Mouse (Mus musculus) ES-Bruce4 (cell line): ENCODE results near the gene Tshz2.

Source experiments
- CTCF ChIP-seq: IDR thresholded peaks from one replicate; pipeline ENCODE4 v1.8.1; 2011; ENCODE audit warnings: low read depth, low read length
- EP300 ChIP-seq: IDR thresholded peaks from 2 replicates; pipeline ENCODE4 v1.6.1; 2011; ENCODE audit warnings: low read depth, low read length; ENCODE audit not compliant: insufficient read depth

DNA sequence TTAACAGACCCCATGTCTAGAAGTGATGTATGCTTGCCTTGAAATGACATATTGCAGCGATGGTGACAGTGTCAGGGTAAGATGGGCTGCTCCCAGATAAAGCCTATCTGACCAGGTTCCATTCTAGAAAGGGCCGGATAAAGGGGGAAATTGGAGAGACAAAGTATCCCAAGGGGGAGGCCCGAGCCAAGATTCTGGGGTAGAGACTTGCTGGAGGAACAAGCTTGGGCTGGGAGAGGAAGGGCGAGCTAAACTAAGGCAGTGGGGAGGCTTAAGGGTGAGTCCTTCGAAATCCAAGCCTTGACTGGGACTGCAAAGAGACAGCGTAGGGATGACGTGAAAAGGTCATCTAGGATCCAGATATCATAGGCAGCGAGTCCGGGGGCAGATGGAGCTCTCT lies 61.7 kb downstream of the Tshz2 start:
- TF ChIP-seq CTCF = no peak
- TF ChIP-seq EP300 = no peak
